Mouse (Mus musculus) ovary, adult 18-20 months (tissue): ENCODE measurements at regions not wholly inside any gene's neighbourhood (a gene's known extent, or its start where the extent isn't known, plus 50 kb on each side); places are given as distances from the start of the nearest gene placed in this dataset.

Experiments used
- DNase-seq: peaks from one replicate; pipeline ENCODE4 v3.0.0; 2022; ENCODE audit warnings: low spot score, mixed read lengths

DNA sequence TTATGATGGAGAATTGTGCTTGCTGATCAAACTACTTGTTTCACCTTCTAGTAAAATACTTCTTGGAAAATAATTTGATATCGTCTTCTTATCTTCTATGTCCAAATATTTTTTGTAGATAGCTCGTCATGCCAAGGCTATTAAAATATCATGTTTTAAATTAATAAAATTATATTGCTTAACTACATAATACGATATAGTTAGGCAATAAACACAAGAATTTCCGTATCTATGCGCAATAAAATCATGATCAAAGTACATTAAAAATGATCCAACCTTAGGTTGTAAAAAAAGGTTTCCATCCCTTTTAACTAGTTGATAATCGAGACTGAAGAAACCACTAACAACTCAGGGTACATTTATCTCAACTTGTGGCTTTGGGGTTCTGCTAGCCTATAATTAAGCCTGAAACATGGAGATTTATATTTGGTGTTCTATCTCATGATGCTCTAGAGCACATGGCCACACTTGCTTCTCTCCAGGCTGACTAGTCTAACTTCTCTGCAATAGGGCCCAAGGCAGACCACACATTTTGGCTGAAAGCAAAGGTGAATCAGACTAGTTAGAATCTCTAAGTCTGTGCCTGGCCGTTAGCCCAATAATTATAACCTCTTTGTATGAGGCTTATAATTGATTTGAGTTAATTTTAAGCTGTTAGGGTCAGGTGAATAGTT, 314.5 kb downstream of the Plod2 start:
- DNase-seq = no peak

DNA sequence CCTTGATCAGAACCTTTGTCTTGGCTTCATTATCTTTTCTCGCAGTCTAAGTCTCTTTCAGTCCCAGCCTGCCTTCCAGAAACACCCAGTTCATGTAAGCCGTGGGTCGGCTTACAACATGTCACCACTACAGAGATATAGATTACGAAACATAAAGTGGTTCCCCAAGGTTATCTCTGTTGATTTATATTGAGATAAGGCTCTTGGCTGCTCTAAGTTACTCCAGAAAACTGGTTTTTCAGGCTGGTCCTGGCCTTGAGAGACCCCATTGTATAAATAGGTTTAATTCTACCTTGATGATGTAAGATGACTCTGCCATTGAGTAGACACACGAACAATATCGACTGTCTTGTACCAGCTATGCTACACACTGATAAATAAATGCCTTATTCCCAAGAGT, 323.8 kb downstream of the Plod2 start:
- no peak for DNase-seq

DNA sequence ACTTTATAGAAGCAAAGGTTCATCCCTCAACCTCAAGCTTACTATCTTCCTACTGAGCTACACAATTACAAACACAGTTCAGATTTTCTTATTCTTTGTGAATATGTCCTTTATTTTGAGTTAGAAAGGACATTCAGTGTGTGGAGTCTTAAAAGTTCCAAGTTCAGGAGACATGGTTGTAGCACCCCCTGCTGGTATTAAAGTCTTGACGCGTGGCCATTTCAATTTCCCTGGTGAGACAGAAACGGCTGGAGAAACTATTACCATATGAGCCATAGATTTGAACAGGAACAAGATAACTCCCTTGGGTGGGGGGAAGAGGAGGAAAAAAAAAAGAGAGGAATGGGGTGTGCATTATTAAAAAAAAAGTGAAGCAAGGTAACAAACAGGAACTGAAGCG, 336.6 kb downstream of the Plod2 start:
- DNase-seq = no peak

DNA sequence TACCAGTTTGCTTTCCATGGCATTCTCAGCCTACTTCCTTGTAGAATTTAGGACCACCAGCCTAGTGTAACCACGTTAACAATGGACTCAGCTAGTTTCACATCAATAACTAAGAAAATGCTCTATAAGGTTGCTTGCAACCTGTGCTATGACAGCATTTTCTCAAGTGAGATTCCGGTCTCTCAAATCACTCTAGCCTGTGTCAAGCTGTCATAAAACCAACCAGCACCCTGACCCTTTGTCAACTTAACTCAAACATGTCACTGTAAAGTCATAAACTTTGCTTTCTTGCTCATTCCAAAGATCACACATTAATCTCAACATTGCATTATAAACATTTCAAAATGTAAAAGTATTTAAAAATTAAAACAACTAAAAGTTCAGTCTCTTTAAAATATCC, 337.8 kb downstream of the Plod2 start:
- no peak for DNase-seq

DNA sequence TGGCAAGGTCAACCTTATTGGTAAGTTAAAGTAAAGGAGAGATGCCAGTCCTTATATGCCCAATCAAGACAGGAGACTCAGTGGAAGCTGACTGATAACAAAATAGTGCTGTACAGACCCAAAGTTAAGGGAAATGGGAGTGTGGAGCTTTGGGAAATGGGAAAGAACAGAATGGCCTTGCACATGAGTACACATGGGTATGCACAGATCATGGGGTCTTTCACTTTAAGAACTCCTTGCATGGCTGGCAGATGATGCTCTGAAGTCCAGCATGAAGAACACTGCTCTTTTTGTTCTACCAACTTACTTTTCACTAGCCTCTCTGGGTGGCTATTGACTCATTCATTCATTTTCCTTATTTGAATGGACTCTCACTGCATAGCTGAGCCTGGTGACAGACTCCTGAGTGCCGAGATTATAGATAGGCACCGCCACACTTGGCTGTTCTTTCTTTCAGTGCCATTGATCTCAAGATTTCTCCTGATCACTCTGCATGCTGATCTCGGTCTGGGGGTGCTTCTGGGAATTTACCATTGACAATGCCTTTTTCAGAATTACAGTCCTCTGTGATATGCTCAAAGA, 340.3 kb downstream of the Plod2 start:
- no peak for DNase-seq

DNA sequence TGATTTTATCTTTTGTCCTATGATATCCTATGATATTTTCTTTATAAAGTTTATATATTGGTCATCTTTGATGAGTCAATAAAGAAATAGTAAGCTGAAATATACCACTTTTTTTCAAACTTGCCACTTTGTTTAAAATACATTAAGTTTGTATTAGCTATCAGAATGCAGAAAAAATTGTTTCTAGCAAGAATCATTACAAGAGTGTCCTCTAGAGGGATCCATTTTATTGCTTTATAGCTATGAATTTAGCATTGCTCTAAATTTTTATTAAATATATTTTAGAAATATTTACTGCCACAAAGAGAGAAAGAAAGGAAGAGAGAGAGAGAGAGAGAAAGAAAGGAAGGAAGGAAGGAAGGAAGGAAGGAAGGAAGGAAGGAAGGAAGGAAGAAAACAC, 348.0 kb downstream of the Plod2 start:
- no peak for DNase-seq

DNA sequence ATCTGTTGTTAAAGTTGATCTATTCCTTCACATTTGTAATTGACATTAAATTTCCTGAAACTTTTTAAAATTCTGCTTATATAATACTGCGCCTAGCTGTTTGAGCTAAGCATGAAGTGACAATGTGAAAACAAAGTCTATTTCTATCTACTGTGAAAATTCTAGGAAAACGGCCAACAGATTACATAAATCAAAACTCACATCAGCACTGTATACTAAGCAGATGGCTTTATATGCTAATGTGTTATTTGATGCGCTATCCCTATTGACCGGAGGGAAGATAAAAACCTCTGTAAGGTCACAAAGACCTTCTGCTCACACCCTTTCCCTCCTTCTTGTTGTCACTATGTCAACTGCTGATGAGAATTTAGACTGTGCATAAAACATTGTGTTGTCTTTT, 357.7 kb downstream of the Plod2 start:
- no peak for DNase-seq

DNA sequence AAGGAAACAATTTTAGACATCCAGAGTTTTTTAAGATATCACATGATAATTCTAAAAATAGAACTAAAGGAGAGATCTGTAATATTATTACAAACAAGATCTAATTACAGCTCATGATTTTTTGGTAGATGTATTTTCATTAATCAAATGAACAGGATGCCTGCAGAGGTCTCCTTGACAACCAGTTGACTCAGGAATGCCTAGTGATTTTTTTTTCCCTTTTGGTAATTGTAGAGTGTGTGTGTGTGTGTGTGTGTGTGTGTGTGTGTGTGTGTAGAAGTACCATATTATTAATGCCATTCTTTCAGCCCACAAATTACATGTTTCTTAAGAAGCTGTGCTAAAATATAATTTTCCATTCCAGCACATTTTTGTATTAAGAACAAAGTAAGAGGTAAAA, 365.1 kb downstream of the Plod2 start:
- no peak for DNase-seq

DNA sequence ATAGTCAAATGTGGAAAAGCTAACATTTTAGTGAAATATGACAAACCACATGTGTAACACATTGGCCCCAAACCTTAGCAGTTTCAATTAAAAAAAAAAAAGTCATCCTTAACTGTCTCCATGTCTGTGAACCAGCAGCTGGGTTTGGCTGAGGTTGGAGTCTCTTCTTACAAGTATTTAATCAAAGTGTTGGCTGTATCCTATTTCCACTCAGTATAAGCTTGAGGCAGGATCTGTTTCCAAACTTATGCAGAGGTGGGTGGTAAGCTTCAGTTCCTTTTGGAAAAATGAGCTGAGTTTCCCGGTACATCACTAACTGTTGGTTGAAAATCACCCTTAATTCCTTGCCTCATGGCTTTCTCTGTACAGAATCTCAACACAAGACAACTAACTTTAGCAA, 377.4 kb downstream of the Plod2 start:
- no peak for DNase-seq

DNA sequence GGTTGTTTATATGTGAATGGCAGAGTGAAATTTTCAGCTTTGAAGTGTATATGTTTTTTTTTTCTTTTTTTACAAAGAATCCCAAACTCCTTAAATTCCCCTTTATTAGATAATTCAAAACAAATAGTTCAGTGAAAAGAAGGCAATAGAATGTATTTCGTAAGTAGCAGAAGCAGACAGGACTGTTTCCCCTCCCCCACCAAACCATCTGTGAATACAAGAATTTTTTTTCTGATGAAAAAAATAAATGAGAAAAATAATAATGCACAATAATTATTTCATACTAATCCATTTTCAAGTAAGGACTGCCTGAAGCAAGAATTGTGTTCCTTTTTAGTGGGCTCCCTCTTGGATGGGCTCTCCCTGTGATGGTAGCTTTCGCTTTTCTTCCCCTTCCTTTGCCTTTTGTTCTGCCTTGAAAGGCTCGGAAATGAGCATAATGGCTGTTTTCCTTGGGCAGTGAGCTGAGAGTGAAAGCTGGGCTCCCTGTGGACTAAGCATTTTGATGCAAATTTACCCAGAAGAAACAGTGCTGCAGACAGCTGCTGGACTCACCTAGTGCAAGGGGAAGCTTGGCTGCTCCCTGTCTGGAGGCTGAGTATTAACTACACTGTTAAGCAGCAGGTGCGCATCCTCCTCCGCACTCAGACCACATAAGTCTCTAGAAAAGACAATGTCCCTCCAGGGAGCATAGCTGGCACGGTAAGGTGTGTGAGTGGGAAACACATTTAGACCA, 388.4 kb downstream of the Plod2 start:
- no peak for DNase-seq

DNA sequence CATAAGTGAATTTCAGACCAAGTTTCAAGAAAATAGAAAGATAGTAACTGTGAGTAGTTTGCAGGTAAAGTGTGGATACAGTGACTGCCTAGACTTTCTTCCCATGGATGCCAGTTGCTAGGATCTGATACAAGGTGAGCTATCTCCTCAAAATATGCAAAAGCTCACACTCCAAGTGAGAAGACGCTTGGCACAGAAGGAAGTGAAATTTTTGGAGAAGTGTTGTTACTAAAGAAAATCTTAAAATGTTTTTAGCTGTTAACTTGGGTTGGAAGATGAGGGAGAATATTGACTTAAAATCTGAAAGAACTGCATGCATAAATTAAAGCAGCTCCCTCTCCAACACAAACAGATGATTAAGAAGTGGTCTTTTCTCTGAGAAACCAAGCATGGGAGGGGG, 395.8 kb downstream of the Plod2 start:
- no peak for DNase-seq

DNA sequence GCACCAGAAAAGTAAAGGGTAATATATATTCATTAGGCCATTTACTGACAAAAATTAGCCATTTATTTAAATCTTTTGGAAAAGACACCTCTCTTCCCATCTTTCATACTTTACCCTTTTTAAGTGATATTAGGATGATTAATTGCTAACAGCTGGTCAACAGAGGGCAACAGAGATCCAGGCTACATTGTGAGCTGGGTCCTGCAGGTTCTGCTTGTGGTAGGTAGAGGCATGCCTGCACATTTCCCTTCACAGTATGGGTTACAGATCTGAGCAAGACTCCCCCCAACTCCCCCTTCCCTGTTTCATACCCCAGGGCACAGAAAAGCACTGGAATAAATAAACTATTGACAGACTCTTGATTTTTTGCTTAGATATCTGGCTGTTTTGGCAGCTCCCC, 408.1 kb downstream of the Plod2 start:
- DNase-seq = no peak

DNA sequence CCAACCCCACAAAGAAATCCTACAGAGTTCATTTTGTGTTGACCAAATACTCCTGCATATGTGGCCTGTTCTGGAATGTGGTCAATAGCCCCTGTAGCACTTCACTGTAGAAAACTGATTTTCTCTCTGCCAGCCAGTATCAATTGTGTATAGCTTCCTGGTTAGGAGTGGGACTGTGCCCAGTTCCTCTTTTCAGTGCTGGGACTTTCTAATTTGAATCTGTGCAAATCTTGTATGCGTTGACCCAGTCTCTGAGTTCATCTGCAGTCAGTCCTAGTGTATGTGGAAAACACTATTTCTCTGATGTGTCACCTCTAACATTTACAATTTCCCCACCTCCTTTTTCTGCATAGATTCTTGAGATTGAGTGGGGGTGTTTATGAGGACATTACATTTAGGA, 421.3 kb downstream of the Plod2 start:
- no peak for DNase-seq

DNA sequence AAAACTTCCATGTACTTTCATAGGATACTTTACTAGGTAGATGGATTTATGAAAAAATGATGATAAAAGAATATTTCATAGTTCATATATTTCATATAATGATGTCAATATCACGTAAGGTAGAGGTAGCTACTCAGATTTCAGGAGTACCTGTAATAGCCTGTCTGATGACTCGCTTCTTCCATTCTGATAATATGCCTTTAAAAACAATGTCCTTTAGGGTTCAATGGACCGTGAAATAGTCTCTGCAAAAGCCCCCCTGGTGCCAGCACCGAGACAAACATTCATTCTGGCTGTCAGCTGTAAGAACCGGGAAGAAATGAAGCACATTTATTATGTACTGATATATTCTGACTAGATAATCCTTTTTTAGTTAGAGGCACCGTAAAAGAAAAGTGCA, 449.7 kb downstream of the Plod2 start:
- no peak for DNase-seq

DNA sequence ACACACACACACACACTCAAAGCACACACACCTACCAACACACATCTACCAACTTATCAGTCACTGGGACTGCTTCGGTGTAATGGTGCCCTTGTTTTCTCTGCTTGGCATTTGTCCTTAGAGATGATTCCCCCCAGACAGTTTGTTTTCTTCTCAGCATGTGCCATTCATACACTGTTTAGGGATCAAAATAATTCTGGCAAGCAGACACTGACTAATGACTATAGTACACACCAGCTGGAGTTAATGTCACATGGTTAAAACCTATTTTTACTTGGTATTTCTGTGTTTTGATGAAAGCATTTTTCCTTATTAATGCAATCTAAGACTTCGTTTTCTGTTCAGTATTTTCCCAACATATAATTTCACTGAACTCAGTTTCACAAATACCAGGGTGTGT, 454.1 kb downstream of the Plod2 start:
- DNase-seq = no peak

DNA sequence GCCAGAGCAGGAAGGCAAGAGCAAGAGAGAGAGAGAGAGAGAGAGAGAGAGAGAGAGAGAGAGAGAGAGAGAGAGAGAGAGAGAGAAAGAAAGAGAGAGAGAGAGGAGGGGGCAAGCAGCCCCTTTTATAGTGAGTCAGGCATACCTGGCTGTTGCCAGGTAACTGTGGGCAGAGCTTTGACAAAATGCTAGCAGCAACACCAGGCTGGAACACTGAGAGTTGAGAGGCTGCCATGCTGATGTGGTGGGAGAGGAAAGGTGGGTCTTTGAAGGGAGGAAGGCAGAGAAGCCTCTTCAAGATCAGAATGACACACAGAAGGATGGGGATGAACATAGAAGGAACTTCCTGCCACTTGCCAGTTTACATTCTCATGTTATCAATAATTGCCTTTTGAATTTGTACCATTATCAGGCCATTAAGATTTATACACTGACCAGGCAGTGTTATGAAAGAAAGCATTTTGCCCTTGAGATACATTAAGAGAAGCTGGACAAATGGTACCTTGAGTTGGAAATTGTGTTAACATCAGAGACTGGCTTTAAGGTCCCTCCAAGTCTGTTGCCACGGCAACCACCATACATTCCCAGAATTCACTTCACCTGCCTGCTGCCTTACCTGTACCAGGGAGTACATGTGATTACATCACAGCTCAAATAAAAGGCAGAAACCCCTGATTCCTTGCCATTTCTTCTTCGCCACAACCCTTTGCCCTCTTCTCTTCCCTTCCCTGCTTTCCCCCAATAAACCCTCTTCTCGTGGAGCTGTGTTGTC, 463.3 kb downstream of the Plod2 start:
- no peak for DNase-seq

DNA sequence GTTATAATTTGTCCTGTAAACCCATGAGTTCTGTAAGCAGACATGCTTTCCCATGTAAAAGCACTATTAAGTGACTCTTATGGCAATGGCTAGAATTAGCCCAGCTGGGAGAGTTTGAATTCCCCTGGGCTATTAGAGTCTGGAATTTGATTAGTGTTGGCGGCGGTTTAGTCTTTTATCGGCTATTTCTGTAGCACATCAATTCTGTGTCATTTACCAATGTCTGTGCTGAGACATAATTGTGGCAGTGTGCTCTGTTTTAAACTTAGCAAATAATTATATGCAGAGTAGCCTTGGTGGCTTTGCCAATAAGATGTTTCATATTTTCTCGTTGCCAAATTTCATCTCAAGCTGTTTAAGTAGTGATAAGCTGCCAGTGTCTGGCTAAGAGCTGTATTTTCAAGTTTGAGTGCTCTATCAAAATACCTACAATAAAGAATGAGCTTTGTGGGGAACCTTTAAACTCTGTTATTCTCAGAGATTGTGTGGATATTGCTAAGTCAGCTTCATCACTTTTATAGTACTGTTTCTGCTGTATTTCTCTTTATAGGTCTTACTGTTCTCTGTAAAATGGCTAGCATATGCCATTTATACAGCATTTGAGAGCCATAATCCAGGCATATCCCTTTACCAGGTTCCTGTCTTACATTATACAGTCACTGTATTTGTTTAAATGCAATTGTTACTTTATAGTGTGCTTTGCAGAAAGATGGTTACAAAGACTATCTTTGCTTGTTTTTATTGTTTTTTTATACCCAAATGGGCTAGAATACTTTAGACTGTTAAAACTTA, 466.7 kb downstream of the Plod2 start:
- DNase-seq = no peak

DNA sequence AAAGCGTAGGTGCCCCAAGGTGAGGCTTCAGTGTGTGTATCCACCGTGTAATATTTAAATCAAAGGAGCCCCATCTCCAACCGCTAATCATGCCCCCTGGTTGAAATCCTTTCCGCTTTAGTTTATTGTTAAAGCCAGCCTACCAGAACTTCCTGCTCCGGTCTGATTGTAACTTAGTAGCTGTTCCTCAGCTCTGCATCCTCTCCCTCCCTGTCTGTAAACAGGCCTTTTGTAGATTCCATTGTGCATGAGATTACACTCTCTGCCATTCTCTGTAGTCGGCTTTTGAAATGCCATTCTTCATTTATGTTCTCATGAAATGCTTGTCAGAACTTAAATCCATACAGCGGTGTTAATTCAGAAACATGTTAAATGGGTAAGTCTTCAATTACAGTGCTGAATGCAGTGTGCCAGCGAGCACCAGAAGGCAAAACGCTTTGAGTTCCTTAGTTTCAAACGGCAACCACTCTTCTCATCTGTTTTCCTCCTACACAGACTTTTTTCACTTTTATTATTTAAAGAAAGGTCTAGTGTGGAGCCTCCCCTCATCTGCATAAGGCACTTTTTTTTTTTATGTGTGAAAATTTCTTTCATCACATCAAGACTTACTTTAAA, 502.4 kb downstream of the Plod2 start:
- DNase-seq = no peak

DNA sequence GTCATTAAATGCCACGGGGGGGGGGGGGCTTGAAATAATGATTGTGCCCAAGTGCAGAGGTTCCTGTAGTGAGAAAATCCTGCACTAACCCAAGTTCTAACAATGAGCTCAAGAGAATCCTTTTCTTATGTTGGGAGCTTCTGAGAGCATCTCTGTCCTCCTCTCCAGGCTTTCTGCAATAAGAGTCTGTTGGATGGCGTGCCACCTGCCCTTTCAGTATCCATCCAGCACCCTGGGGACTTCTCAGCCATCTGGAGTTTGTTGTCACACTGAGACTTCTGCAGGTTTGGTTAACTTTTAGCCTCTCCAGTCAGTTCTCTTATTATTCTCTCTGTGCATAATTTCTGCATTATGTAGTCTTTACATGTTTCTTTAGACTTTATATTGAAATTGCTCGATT, 530.1 kb downstream of the Plod2 start:
- no peak for DNase-seq

DNA sequence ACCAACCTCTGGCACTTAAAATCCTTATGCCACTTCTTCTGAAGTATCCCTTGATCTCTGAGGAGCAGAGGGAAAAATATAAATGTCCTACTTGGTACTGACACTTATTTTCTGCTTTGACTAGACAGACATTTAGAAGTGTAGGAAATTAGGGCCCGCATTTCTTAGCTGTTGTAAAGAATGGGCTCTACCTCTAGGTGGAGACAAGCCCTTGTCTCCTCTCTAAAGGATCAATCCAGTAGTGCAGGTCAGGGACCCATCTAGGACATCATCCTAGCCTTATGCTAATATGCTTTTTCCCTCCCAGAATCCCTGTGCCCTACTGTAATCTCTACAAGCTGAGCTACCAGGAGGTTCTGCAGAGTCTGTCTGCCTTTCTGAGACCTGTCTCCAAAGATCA, 541.1 kb downstream of the Plod2 start:
- DNase-seq = no peak

DNA sequence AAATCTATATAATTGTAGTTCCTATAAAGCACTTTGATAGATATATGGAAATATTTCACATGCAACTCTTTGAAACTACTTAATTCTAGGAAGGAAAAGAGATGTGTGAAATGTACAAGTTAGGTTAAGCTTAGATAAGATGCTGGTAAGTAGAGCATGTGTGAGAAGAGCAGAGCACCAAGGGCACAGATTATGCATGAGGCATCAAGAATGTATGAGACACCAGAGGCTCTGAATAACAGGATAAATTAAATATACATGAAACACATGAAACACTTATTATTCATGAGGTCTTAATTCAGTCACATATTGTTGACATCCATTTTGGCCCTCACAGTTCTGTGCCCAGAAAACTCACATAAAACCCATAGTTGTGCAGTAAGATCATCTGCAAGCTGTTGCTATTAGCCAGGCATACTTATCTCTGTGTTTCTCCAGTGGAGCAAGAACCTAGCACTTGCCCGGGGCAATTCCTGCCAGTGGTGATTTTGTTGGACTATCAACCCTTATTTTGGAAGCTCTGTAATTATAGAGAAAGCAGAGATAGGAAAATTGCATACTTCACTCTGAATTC, 556.1 kb downstream of the Plod2 start:
- DNase-seq = no peak
